ENCODE assay signal across 15 mouse cellular contexts in the genomic region with DNA sequence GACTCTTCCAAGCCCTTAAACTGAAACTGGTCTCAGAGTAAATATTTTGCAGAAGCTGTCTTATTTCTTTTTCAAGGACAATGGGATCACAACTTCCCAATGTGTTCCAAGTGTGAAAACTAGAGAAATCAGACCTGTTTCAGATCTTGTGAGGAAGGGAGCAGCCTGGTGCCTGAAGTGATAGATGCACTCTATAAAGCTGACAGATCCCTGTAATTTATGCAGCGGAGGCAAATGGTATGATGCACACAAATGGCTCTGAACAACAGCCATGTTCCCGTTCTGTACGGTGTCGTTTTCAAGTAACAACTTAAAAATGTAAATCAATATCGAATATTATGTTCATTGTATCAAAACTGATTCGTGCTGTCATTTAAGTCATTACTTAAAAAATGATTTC.
"Had no signal": no experiment of that assay in that cellular context is flagged by ENCODE, and none has a peak within 500 bp of the region (broad histone marks: within the 10 kb centered on the region; RNA-seq: fewer than 3 reads in every experiment).

No protein-coding gene starts in this region.

- H3K9ac ChIP-seq: intestine, embryonic 15.5 days; kidney, embryonic 15.5 days; liver, embryonic 15.5 days; midbrain, embryonic 12.5 days; stomach, embryonic 15.5 days had no signal

- H3K4me1 ChIP-seq: intestine, embryonic 15.5 days; kidney, embryonic 15.5 days; limb, embryonic 10.5 days; liver, embryonic 15.5 days; midbrain, embryonic 12.5 days; stomach, embryonic 15.5 days had no signal

- H3K9me3 ChIP-seq: intestine, embryonic 15.5 days; kidney, embryonic 15.5 days; limb, embryonic 10.5 days; liver, embryonic 15.5 days; midbrain, embryonic 12.5 days; stomach, embryonic 15.5 days had no signal

- H3K4me2 ChIP-seq: intestine, embryonic 15.5 days; kidney, embryonic 15.5 days; liver, embryonic 11.5 days; liver, embryonic 15.5 days; midbrain, embryonic 12.5 days; stomach, embryonic 15.5 days had no signal

- H3K27me3 ChIP-seq: intestine, embryonic 15.5 days; kidney, embryonic 15.5 days; liver, embryonic 15.5 days; midbrain, embryonic 12.5 days; stomach, embryonic 15.5 days had no signal

- H3K27ac ChIP-seq: intestine, embryonic 15.5 days; kidney, embryonic 15.5 days; left cerebral cortex, adult 2 months; limb, embryonic 10.5 days; liver, embryonic 15.5 days; midbrain, embryonic 12.5 days; stomach, embryonic 15.5 days had no signal

- H3K4me3 ChIP-seq: intestine, embryonic 15.5 days; kidney, embryonic 15.5 days; left cerebral cortex, adult 2 months; limb, embryonic 10.5 days; liver, embryonic 15.5 days; midbrain, embryonic 12.5 days; stomach, embryonic 15.5 days had no signal

- H3K36me3 ChIP-seq: intestine, embryonic 15.5 days; kidney, embryonic 15.5 days; limb, embryonic 10.5 days; liver, embryonic 15.5 days; midbrain, embryonic 12.5 days; stomach, embryonic 15.5 days had no signal

- ATAC-seq: intestine, embryonic 15.5 days had no signal

- DNase-seq: kidney, adult 18-20 months; kidney, postnatal 25 days; lung, adult 2 months; lung, postnatal 10 days; lung, postnatal 4 days; thymus, adult 2 months; thymus, postnatal 25 days had no signal
